Mouse (Mus musculus): ENCODE data around the gene Nbea.

Nbea gene

GRCm38 (mm10) chr3:55589402-55589944 is 594.0 kb downstream of the Nbea start:
- Histone ChIP-seq H3K4me3 (replicated peaks; ENCODE audit: low read length) (no peak overlapping the region), H3K36me3 (ENCODE audit: insufficient read depth, low read length) (no peaks in the 10 kb centered on the region), H3K9me3 (ENCODE audit: low read length) (peaks cover 9% of the 10 kb centered on the region), H3K27me3 (ENCODE audit: insufficient read depth, low read length) (no peaks in the 10 kb centered on the region), H3K4me1 (replicated peaks; ENCODE audit: low read depth, low read length) (peaks cover 30% of the 10 kb centered on the region)
- TF ChIP-seq NANOG (IDR thresholded peaks at IDR 0.05; ENCODE audit: borderline replicate concordance, low read length), result no peak
- no peak for TF ChIP-seq POU5F1 (IDR thresholded peaks at IDR 0.05; ENCODE audit: borderline replicate concordance, low read length)
- TF ChIP-seq CTCF (conservative IDR thresholded peaks at IDR 0.05; ENCODE audit: low read length), result no peak

- H3K4me1 ChIP-seq (replicated peaks; ENCODE audit: low read depth, low read length), result peaks cover 27% of the 10 kb centered on the region
- TF ChIP-seq CTCF (conservative IDR thresholded peaks at IDR 0.05; ENCODE audit: low read length), result no peak
- TF ChIP-seq NANOG (IDR thresholded peaks at IDR 0.05; ENCODE audit: borderline replicate concordance, low read length), result no peak
- no peak for TF ChIP-seq POU5F1 (IDR thresholded peaks at IDR 0.05; ENCODE audit: borderline replicate concordance, low read length)
Observed at GRCm38 (mm10) chr3:55587972-55588946, 595.2 kb downstream of the Nbea start.

GRCm38 (mm10) chr3:55587434-55587971 is 596.0 kb downstream of the Nbea start:
- no peaks in the 10 kb centered on the region for H3K36me3 ChIP-seq (ENCODE audit: insufficient read depth, low read length)
- H3K4me3 ChIP-seq (replicated peaks; ENCODE audit: low read length), result no peak overlapping the region
- H3K4me1 ChIP-seq (replicated peaks; ENCODE audit: low read depth, low read length), result peaks cover 20% of the 10 kb centered on the region
- no peaks in the 10 kb centered on the region for H3K27me3 ChIP-seq (ENCODE audit: insufficient read depth, low read length)
- peaks cover 9% of the 10 kb centered on the region for H3K9me3 ChIP-seq (ENCODE audit: low read length)
- TF ChIP-seq NANOG (IDR thresholded peaks at IDR 0.05; ENCODE audit: borderline replicate concordance, low read length), result no peak
- no peak for TF ChIP-seq CTCF (conservative IDR thresholded peaks at IDR 0.05; ENCODE audit: low read length)
- no peak for TF ChIP-seq POU5F1 (IDR thresholded peaks at IDR 0.05; ENCODE audit: borderline replicate concordance, low read length)

More at GRCm38 (mm10) chr3:55587972-55588946, 595.2 kb downstream of the Nbea start:
- Histone ChIP-seq H3K36me3 (ENCODE audit: insufficient read depth, low read length) (no peaks in the 10 kb centered on the region), H3K4me3 (replicated peaks; ENCODE audit: low read length) (0 out of 2 replicates have a peak overlapping the region, but pooled peaks have one; percentile 26), H3K27me3 (ENCODE audit: insufficient read depth, low read length) (no peaks in the 10 kb centered on the region), H3K9me3 (ENCODE audit: low read length) (peaks cover 9% of the 10 kb centered on the region)

All from E14TG2a.4 (cell line).